Mouse (Mus musculus) intestine, embryonic 14.5 days (tissue): Measurements from ENCODE around the gene Mxra8. TPM values are rescaled to one million over a fixed set of nuclear protein-coding genes. Genes with fewer than 3 reads are reported as not detected.

Experiments
- ATAC-seq: fragments of 200-750 bp; cut with Nextera tagmentation; replicated peaks from 2 replicates; pipeline ENCODE4 v1.8.0; 2017; ENCODE audit warnings: low read depth, moderate number of reproducible peaks, moderate TSS enrichment, moderate library complexity; ENCODE audit not compliant: low FRiP score, low TSS enrichment
- DNase-seq: peaks from one replicate; pipeline ENCODE4 v3.0.0-alpha.2; 2018; ENCODE audit warnings: low spot score
- H3K27ac ChIP-seq: fragments of 300-500 bp; sonication (generic); 2 replicates; pipeline ENCODE4 v1.5.1; 2014; ENCODE audit warnings: low read depth, mild to moderate bottlenecking, control low read depth
- H3K27me3 ChIP-seq: fragments of 300-500 bp; sonication (generic); replicated peaks from 2 replicates; pipeline ENCODE4 v1.6.1; 2014; ENCODE audit warnings: low read length, control low read depth; ENCODE audit not compliant: control insufficient read depth, insufficient read depth
- H3K36me3 ChIP-seq: fragments of 300-500 bp; sonication (generic); 2 replicates; pipeline ENCODE4 v1.6.1; 2014; ENCODE audit warnings: low read length, control low read depth; ENCODE audit not compliant: control insufficient read depth, insufficient read depth
- H3K4me1 ChIP-seq: fragments of 300-500 bp; sonication (generic); replicated peaks from 2 replicates; pipeline ENCODE4 v1.6.1; 2014; ENCODE audit warnings: low read length, control low read depth, mixed read lengths; ENCODE audit not compliant: control insufficient read depth, insufficient read depth
- H3K4me2 ChIP-seq: fragments of 300-500 bp; sonication (generic); 2 replicates; pipeline ENCODE4 v1.6.1; 2014; ENCODE audit warnings: low read length
- H3K4me3 ChIP-seq: fragments of 300-500 bp; sonication (generic); 2 replicates; pipeline ENCODE4 v1.5.1; 2014; ENCODE audit warnings: low read depth, low read length, control low read depth, mixed read lengths
- H3K9ac ChIP-seq: fragments of 300-500 bp; sonication (generic); 2 replicates; pipeline ENCODE4 v1.6.1; 2014; ENCODE audit warnings: mild to moderate bottlenecking, low read length
- H3K9me3 ChIP-seq: fragments of 300-500 bp; sonication (generic); 2 replicates; pipeline ENCODE4 v1.6.1; 2016; ENCODE audit warnings: low read length, control low read depth; ENCODE audit not compliant: control insufficient read depth
- WGBS: fragments of 180-500 bp; shearing (Covaris S2); extraction: QIAGEN DNeasy Blood & Tissue Kit; methylation state at CpG from one replicate; pipeline ENCODE4 v1.1.7; 2014; 5-methylcytosine and 5-hydroxymethylcytosine counted together
- polyA plus RNA-seq: library from polyadenylated mRNA; unstranded; fragments of >200 nt; fragmentation: Nextera tagmentation; extraction: Ambion mirVana; gene quantifications from 2 replicates; pipeline ENCODE4 v1.2.1, GENCODE M21; 2014

The Mxra8 gene
- polyA plus RNA-seq, 1 experiment from 2014 or later: 60.0 TPM

- H3K4me3 ChIP-seq: no peak overlapping the region
- no peaks in the 10 kb centered on the region for H3K9me3 ChIP-seq
- H3K27me3 ChIP-seq: no peaks in the 10 kb centered on the region
- H3K4me1 ChIP-seq: peaks cover 14% of the 10 kb centered on the region
- H3K27ac ChIP-seq: peak overlapping the region; percentile 54; the same call in 1 of the 2 replicates
- 93% methylated on average over 3 of the region's 3 CpGs for WGBS
- ATAC-seq (no peak), DNase-seq (no peak)
- H3K4me2 ChIP-seq: no peak overlapping the region
- H3K9ac ChIP-seq: no peak overlapping the region
- peaks cover 56% of the 10 kb centered on the region for H3K36me3 ChIP-seq
Observed at GRCm38 (mm10) chr4:155807841-155808240, 31.6 kb upstream of the Mxra8 start.

- peaks cover 75% of the 10 kb centered on the region for H3K36me3 ChIP-seq
- H3K9ac ChIP-seq: peak within 1 kb of the TSS; percentile 99
- DNase-seq (peak; percentile 95), ATAC-seq (peak; percentile 97)
- 1% methylated on average over 60 of the region's 60 CpGs for WGBS
- peak within 1 kb of the TSS; percentile 100 for H3K4me3 ChIP-seq
- H3K4me2 ChIP-seq: peak within 1 kb of the TSS; percentile 97
- H3K27ac ChIP-seq: peak within 1 kb of the TSS; percentile 93
- no peaks in the 10 kb centered on the region for H3K27me3 ChIP-seq
- no peaks in the 10 kb centered on the region for H3K9me3 ChIP-seq
- H3K4me1 ChIP-seq: peaks cover 20% of the 10 kb centered on the region
Observed at GRCm38 (mm10) chr4:155811929-155812664, 27.4 kb upstream of the Mxra8 start, which contains the start of gene Ccnl2. TSS of gene Ccnl2 (plus strand) at chr4:155812489.

GRCm38 (mm10) chr4:155812665-155813181 lies 26.8 kb upstream of the Mxra8 start:
- no peaks in the 10 kb centered on the region for H3K9me3 ChIP-seq
- DNase-seq (peak; percentile 73), ATAC-seq (peak; percentile 44)
- peaks cover 20% of the 10 kb centered on the region for H3K4me1 ChIP-seq
- peak overlapping the region; percentile 100 for H3K4me3 ChIP-seq
- peak overlapping the region; percentile 93 for H3K27ac ChIP-seq
- H3K9ac ChIP-seq: peak overlapping the region; percentile 99
- H3K27me3 ChIP-seq: no peaks in the 10 kb centered on the region
- peaks cover 75% of the 10 kb centered on the region for H3K36me3 ChIP-seq
- peak overlapping the region; percentile 97 for H3K4me2 ChIP-seq
- under 1% methylated on average over 47 of the region's 49 CpGs for WGBS

GRCm38 (mm10) chr4:155817533-155817932 lies 21.9 kb upstream of the Mxra8 start:
- no peak for ATAC-seq

GRCm38 (mm10) chr4:155821025-155821424 lies 18.5 kb upstream of the Mxra8 start:
- ATAC-seq (no peak), DNase-seq (no peak)
- Histone ChIP-seq H3K27me3 (no peaks in the 10 kb centered on the region), H3K4me3 (no peak overlapping the region), H3K9me3 (no peaks in the 10 kb centered on the region), H3K4me2 (no peak overlapping the region), H3K4me1 (no peaks in the 10 kb centered on the region), H3K36me3 (peaks cover 97% of the 10 kb centered on the region), H3K27ac (no peak overlapping the region), H3K9ac (no peak overlapping the region)
- 72% methylated on average over 7 of the region's 7 CpGs for WGBS

More at GRCm38 (mm10) chr4:155817533-155817932, 21.9 kb upstream of the Mxra8 start:
- Histone ChIP-seq H3K27ac (no peak overlapping the region), H3K9me3 (no peaks in the 10 kb centered on the region), H3K4me1 (peaks cover 14% of the 10 kb centered on the region), H3K36me3 (peaks cover 91% of the 10 kb centered on the region), H3K4me3 (no peak overlapping the region), H3K4me2 (no peak overlapping the region), H3K27me3 (no peaks in the 10 kb centered on the region), H3K9ac (no peak overlapping the region)
- DNase-seq: no peak
- WGBS: 79% methylated on average over 4 of the region's 4 CpGs

- 94% methylated on average over 16 of the region's 16 CpGs for WGBS
- DNase-seq (no peak), ATAC-seq (no peak)
- H3K9ac ChIP-seq: no peak overlapping the region
- H3K27me3 ChIP-seq: no peaks in the 10 kb centered on the region
- H3K9me3 ChIP-seq: no peaks in the 10 kb centered on the region
- H3K4me2 ChIP-seq: no peak overlapping the region
- peaks cover 90% of the 10 kb centered on the region for H3K36me3 ChIP-seq
- H3K27ac ChIP-seq: no peak overlapping the region
- H3K4me3 ChIP-seq: no peak overlapping the region
- H3K4me1 ChIP-seq: no peaks in the 10 kb centered on the region
Observed at GRCm38 (mm10) chr4:155823443-155823842, 16.0 kb upstream of the Mxra8 start.

GRCm38 (mm10) chr4:155829866-155830265 lies 9.6 kb upstream of the Mxra8 start:
- no peak overlapping the region for H3K9ac ChIP-seq
- H3K4me2 ChIP-seq: no peak overlapping the region
- no peaks in the 10 kb centered on the region for H3K27me3 ChIP-seq
- no peaks in the 10 kb centered on the region for H3K9me3 ChIP-seq
- 92% methylated on average over 4 of the region's 4 CpGs for WGBS
- peaks cover 33% of the 10 kb centered on the region for H3K36me3 ChIP-seq
- ATAC-seq: no peak
- DNase-seq: no peak
- peaks cover 19% of the 10 kb centered on the region for H3K4me1 ChIP-seq
- H3K4me3 ChIP-seq: no peak overlapping the region
- no peak overlapping the region for H3K27ac ChIP-seq

GRCm38 (mm10) chr4:155830596-155830995 lies 8.9 kb upstream of the Mxra8 start:
- peak overlapping the region; percentile 87 for H3K4me3 ChIP-seq
- H3K9ac ChIP-seq: peak overlapping the region; percentile 37; the same call in 1 of the 2 replicates
- no peaks in the 10 kb centered on the region for H3K27me3 ChIP-seq
- no peak for ATAC-seq
- H3K9me3 ChIP-seq: no peaks in the 10 kb centered on the region
- peak overlapping the region; percentile 95 for H3K4me2 ChIP-seq
- H3K27ac ChIP-seq: no peak overlapping the region; the same call in 1 of the 2 replicates
- H3K4me1 ChIP-seq: peaks cover 19% of the 10 kb centered on the region
- WGBS: 50% methylated on average over 8 of the region's 8 CpGs
- no peak for DNase-seq
- peaks cover 25% of the 10 kb centered on the region for H3K36me3 ChIP-seq
